Mouse (Mus musculus) lung, postnatal 0 days (tissue): ENCODE measurements around the gene Mrgpre. TPM values are rescaled to one million over a fixed set of nuclear protein-coding genes. Genes with fewer than 3 reads are reported as not detected.

Experiments used
- ATAC-seq: fragments of 200-750 bp; cut with Nextera tagmentation; 2 replicates; pipeline ENCODE4 v1.8.0; 2017; ENCODE audit warnings: moderate library complexity
- DNase-seq: peaks from one replicate; pipeline ENCODE4 v3.0.0-alpha.2; 2016; ENCODE audit warnings: low spot score
- H3K27ac ChIP-seq: fragments of 300-500 bp; sonication (generic); 2 replicates; pipeline ENCODE4 v1.5.1; 2014; ENCODE audit warnings: antibody characterized with exemption, mild to moderate bottlenecking, low read length, mixed read lengths
- H3K27me3 ChIP-seq: fragments of 300-500 bp; sonication (generic); replicated peaks from 2 replicates; pipeline ENCODE4 v1.6.1; 2014; ENCODE audit warnings: low read length, mixed read lengths; ENCODE audit not compliant: insufficient read depth
- H3K36me3 ChIP-seq: fragments of 300-500 bp; sonication (generic); 2 replicates; pipeline ENCODE4 v1.6.1; 2014; ENCODE audit warnings: low read length, mixed read lengths; ENCODE audit not compliant: insufficient read depth
- H3K4me1 ChIP-seq: fragments of 300-500 bp; sonication (generic); 2 replicates; pipeline ENCODE4 v1.6.1; 2014; ENCODE audit warnings: antibody characterized with exemption, low read depth, low read length, mixed read lengths; ENCODE audit not compliant: insufficient read depth
- H3K4me2 ChIP-seq: fragments of 300-500 bp; sonication (generic); replicated peaks from 2 replicates; pipeline ENCODE4 v1.6.1; 2014; ENCODE audit warnings: low read depth, mild to moderate bottlenecking, low read length, moderate library complexity, mixed read lengths
- H3K4me3 ChIP-seq: fragments of 300-500 bp; sonication (generic); 2 replicates; pipeline ENCODE4 v1.5.1; 2014; ENCODE audit warnings: low read depth, low read length
- H3K9ac ChIP-seq: fragments of 300-500 bp; sonication (generic); replicated peaks from 2 replicates; pipeline ENCODE4 v1.6.1; 2014; ENCODE audit warnings: low read depth, mild to moderate bottlenecking
- H3K9me3 ChIP-seq: fragments of 300-500 bp; sonication (generic); 2 replicates; pipeline ENCODE4 v1.6.1; 2016; ENCODE audit warnings: low read length, mixed read lengths
- CTCF ChIP-seq: IDR thresholded peaks from 2 replicates; pipeline ENCODE4 v1.5.1; 2016; ENCODE audit warnings: antibody characterized with exemption, mild to moderate bottlenecking
- EP300 ChIP-seq: IDR thresholded peaks from 2 replicates; pipeline ENCODE4 v1.6.1; 2016; ENCODE audit warnings: antibody characterized with exemption, mild to moderate bottlenecking, control low read depth
- WGBS: fragments of 180-500 bp; shearing (Covaris S2); extraction: QIAGEN DNeasy Blood & Tissue Kit; methylation state at CpG from one replicate; pipeline ENCODE4 v1.1.7; 2014; 5-methylcytosine and 5-hydroxymethylcytosine counted together
- polyA plus RNA-seq: library from polyadenylated mRNA; unstranded; fragments of >200 nt; fragmentation: Nextera tagmentation; extraction: Ambion mirVana; gene quantifications from 2 replicates; pipeline ENCODE4 v1.2.1, GENCODE M21; 2015

The Mrgpre gene
- polyA plus RNA-seq, 1 experiment from 2014 or later: 0.72 TPM

DNA sequence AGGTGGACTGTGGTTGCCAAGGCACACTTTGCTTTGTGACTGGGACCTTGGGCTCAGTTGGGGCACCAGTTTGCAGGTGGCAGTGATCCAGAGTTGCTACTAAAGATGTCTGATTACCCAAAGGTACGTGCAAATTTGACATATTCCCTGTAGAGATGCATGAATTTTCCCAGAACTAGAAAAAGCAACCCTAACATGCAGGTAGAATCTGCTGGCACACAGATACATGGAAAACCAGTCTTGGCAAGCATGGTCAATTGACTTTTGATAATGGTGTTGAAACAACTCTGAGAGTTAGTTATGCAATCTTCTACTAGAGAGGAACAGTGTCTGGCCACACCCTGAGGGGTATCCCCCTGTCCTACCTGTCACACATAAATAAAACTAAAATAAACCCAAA lies 32.9 kb downstream of the Mrgpre start:
- 70% methylated on average over 1 of the region's 1 CpGs for WGBS
- H3K9ac ChIP-seq: no peak overlapping the region
- no peaks in the 10 kb centered on the region for H3K9me3 ChIP-seq
- no peak overlapping the region for H3K4me2 ChIP-seq
- no peak for TF ChIP-seq CTCF
- H3K4me1 ChIP-seq: peaks cover 3% of the 10 kb centered on the region; the same call in 1 of the 2 replicates
- ATAC-seq: no peak
- peak; percentile 39 for DNase-seq
- no peaks in the 10 kb centered on the region; the same call in 1 of the 2 replicates for H3K27me3 ChIP-seq
- no peaks in the 10 kb centered on the region for H3K36me3 ChIP-seq
- no peak overlapping the region for H3K27ac ChIP-seq
- no peak overlapping the region for H3K4me3 ChIP-seq

DNA sequence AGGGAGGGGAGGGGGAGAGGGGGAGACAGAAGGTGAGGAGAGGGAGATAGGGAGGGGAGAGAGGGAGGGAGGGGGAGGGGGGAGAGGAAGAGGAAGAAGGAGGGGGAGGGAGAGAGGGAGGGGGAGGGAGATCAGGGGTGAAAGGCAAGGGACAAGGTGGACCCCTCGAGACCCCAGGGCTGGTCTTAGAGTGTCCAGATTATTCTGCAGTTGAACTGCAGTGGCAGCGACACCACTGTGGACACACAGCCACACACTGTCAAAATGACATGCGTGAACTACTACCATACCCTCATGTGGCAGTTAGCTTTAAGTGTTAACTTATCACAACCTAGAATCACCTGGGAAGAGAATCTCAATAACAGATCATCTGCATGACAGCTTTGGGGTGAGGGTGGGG lies 35.3 kb downstream of the Mrgpre start:
- no peaks in the 10 kb centered on the region for H3K27me3 ChIP-seq
- no peak for ATAC-seq
- no peaks in the 10 kb centered on the region for H3K9me3 ChIP-seq
- no peak for DNase-seq
- no peak overlapping the region for H3K4me3 ChIP-seq
- peaks cover 2% of the 10 kb centered on the region; the same call in 1 of the 2 replicates for H3K4me1 ChIP-seq
- TF ChIP-seq EP300 (no peak), CTCF (no peak)
- WGBS: 49% methylated on average over 3 of the region's 3 CpGs
- no peak overlapping the region for H3K9ac ChIP-seq
- H3K27ac ChIP-seq: no peak overlapping the region
- no peak overlapping the region for H3K4me2 ChIP-seq
- H3K36me3 ChIP-seq: no peaks in the 10 kb centered on the region

DNA sequence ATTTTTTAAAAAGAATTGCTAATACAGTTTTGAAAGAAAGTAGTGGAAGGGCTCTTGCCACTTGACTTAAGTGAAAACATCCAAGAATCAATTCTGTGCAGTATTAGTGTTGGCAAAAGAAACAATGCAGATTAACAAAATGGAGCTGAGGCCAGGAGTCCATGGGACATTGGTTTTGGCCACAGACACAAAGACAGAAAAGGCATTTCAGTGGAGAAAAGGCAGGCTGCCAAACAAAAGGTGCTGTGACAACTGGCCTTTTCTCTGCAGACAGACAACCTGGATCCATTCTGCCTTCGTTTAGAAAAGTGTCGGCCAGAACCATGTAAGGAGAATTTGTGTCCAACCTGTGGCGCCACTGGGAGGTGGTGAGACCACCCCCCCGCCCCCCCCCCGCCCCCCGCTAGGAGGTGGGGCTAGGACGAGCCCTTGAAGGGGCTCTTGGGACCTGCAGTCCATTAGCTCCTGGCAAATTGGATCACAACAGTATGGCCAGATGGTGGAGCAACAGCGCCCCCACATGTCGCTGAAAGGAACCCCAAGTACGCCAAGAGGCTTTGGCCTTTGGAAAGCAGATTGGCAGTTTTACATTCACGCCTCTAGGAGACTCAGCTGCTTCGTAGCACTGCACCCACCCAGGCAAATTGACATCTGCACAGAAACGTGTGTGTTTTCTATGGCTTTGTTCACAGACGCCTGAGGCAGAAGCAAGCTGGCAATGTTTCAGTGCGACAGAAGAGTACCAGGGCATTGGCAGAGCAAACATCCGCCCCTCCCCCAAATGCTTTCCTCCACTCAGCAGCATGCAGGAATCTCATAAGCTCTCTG lies 36.0 kb downstream of the Mrgpre start:
- Histone ChIP-seq H3K4me3 (no peak overlapping the region), H3K9ac (no peak overlapping the region), H3K9me3 (no peaks in the 10 kb centered on the region), H3K4me2 (peak overlapping the region; percentile 39), H3K27me3 (no peaks in the 10 kb centered on the region), H3K36me3 (no peaks in the 10 kb centered on the region), H3K4me1 (peaks cover 2% of the 10 kb centered on the region; the same call in 1 of the 2 replicates), H3K27ac (no peak overlapping the region)
- 5% methylated on average over 16 of the region's 16 CpGs for WGBS
- TF ChIP-seq CTCF (peak; percentile 96), EP300 (no peak)
- peak; percentile 95 for DNase-seq
- ATAC-seq: peak; percentile 92

DNA sequence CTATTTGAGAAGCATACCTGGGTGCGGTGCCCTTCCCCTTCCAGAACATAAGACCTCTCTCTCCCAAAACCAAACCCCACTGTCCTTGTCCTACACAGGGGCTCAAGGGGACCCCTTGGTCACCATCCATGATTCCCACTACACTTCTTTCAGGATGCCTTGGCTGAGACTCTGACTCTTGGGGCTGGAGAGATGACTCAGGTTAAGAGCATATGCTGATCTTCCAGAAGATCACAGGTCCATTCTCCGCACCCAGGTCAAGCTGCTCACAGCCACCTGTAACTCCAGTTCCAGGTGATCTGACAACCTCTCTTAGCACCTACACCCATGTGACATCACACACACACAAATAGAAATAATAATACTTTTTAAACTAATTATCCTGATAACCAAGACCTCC lies 43.6 kb downstream of the Mrgpre start:
- Histone ChIP-seq H3K9ac (peak overlapping the region; percentile 94; the same call in 1 of the 2 replicates), H3K36me3 (no peaks in the 10 kb centered on the region), H3K27me3 (no peaks in the 10 kb centered on the region), H3K4me3 (peak overlapping the region; percentile 72), H3K4me2 (peak overlapping the region; percentile 86), H3K27ac (peak overlapping the region; percentile 95), H3K9me3 (no peaks in the 10 kb centered on the region), H3K4me1 (peaks cover 23% of the 10 kb centered on the region)
- ATAC-seq (peak; percentile 11; the same call in 1 of the 2 replicates), DNase-seq (peak; percentile 17)
- WGBS: 24% methylated on average over 2 of the region's 2 CpGs
- TF ChIP-seq CTCF (no peak; the same call in 1 of the 2 replicates), EP300 (no peak)

DNA sequence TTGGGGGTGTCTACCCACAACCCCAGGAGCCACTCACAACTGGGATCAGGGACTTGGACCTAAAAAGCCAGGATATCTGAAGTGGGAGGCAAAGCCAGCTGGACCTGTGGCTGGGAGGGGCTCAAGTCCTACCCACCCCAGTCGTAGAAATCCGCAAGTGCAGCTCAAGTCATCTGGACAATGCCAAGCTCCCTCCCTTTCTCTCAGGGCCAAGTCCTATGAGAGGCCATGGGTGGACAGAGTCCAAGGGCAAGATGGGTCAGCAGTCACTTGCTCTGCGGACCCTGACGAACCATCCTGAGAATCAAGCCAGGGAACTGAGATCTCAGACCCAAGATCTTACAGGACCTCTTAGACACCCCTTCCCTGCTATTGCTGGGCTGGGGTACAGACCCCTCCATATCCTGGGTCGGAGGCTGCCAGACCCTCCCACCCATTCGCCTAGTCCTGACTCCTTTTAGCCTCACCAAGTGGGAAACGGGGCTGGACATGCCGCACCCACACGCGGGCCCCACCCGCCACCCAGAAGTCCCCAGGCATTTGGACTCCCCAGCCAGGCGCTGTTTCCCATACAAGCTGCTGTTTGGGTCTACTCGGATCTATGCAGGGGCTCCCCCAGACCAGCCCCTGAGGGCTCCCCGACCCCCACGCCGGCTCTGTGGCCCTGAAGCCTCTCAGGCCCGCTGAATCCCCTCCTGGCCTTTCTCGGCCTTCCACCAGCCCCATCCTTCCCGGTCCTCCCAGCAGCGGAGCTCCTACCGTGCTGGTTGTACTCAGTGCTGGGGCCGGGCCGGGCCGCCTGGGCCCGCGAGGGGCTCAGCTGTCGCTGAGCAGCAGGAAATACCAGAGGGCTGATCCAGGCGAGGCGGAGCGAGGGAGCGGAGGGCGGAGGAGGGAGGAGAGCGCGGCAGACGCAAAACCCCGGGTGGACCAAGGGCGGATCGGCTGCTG lies 44.5 kb downstream of the Mrgpre start:
- TF ChIP-seq CTCF (no peak; the same call in 1 of the 2 replicates), EP300 (no peak)
- peak overlapping the region; percentile 94 for H3K9ac ChIP-seq
- H3K27me3 ChIP-seq: no peaks in the 10 kb centered on the region
- no peaks in the 10 kb centered on the region for H3K9me3 ChIP-seq
- DNase-seq (peak; percentile 95), ATAC-seq (peak; percentile 96)
- H3K4me1 ChIP-seq: peaks cover 23% of the 10 kb centered on the region
- 2% methylated on average over 36 of the region's 38 CpGs for WGBS
- no peaks in the 10 kb centered on the region for H3K36me3 ChIP-seq
- H3K27ac ChIP-seq: peak overlapping the region; percentile 95
- H3K4me3 ChIP-seq: peak overlapping the region; percentile 72
- peak overlapping the region; percentile 86 for H3K4me2 ChIP-seq

DNA sequence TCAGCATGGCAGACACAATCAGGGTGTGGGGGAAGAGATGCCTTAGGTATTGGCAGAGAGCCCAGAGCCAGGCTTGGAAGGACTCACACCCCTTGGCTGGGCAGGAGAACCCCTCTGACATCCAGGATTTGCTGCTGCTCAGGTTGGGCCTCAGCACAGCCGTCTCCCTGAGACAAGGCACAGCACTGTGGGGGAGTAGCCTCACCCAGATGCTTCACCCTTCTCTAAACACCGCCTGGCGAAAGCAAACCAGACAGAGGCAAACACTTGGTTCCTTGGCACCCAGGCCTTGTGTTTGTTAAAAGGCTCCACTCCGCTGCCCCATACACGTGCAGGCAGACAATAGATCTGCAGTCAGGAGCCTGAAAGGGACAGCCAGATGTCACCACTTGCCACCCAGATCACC lies 45.7 kb downstream of the Mrgpre start:
- H3K4me2 ChIP-seq: peak overlapping the region; percentile 86
- TF ChIP-seq CTCF: no peak
- TF ChIP-seq EP300: no peak
- H3K4me3 ChIP-seq: peak overlapping the region; percentile 72
- H3K4me1 ChIP-seq: peaks cover 23% of the 10 kb centered on the region
- no peaks in the 10 kb centered on the region for H3K9me3 ChIP-seq
- ATAC-seq (peak; percentile 25), DNase-seq (peak; percentile 62)
- H3K27ac ChIP-seq: peak overlapping the region; percentile 95
- 9% methylated on average over 5 of the region's 5 CpGs for WGBS
- H3K27me3 ChIP-seq: no peaks in the 10 kb centered on the region
- no peaks in the 10 kb centered on the region for H3K36me3 ChIP-seq
- peak overlapping the region; percentile 94; the same call in 1 of the 2 replicates for H3K9ac ChIP-seq
